Mouse (Mus musculus): Measurements from ENCODE around the gene Ulk3.

- no peak for TF ChIP-seq POLR2A (IDR thresholded peaks at IDR 0.05; ENCODE audit: low read depth, low read length)
- peak; percentile 49; the same call in 1 of the 2 replicates for TF ChIP-seq EP300 (IDR thresholded peaks at IDR 0.05; ENCODE audit: low read length)
- no peak for TF ChIP-seq CTCF (conservative IDR thresholded peaks at IDR 0.05 in 1 of 2, IDR thresholded peaks at IDR 0.05 in 1 of 2; ENCODE audit: low read depth in 2 of 2, low read length in 2 of 2)
- TF ChIP-seq RAD21 (IDR thresholded peaks at IDR 0.05; ENCODE audit: low read depth, low read length): no peak
- no peak for TF ChIP-seq NELFE (IDR thresholded peaks at IDR 0.05; ENCODE audit: low read depth, low read length)
- TF ChIP-seq NRF1 (IDR thresholded peaks at IDR 0.05; ENCODE audit: low read depth, low read length): no peak
- TF ChIP-seq BHLHE40 (IDR thresholded peaks at IDR 0.05; ENCODE audit: low read depth, low read length): no peak
- no peak for TF ChIP-seq ZNF384 (IDR thresholded peaks at IDR 0.05; ENCODE audit: low read depth, low read length)
- TF ChIP-seq E2F4 (IDR thresholded peaks at IDR 0.05; ENCODE audit: insufficient replicate concordance, low read depth, low read length): no peak
Measured at GRCm38 (mm10) chr9:57561711-57562099, 27.5 kb upstream of the Ulk3 start.

Data from CH12.LX (cell line).